Mouse (Mus musculus) layer of hippocampus, postnatal 25 days (tissue): Measurements from ENCODE around the gene Stag3. TPM values are rescaled to one million over a fixed set of nuclear protein-coding genes. Genes with fewer than 3 reads are reported as not detected.

Experiments
- total RNA-seq, 2 experiments: library from RNA; stranded (reverse); gene quantifications; 2 replicates each; pipeline ENCODE4 v1.2.3; 2021

Stag3 gene
- total RNA-seq, 2 experiments from 2014 or later = 1.3 to 1.4 TPM

Other genes starting within 250 kb of the Stag3 start
- gene Smok3c, start 227.0 kb upstream of the Stag3 start, total RNA-seq = not detected
- 10 to 100 TPM; 40.4 to 43.3 TPM for gene Zkscan1, start 195.2 kb upstream of the Stag3 start, total RNA-seq
- 10 to 100 TPM; 14.1 to 16.7 TPM for gene Zscan21, start 163.3 kb upstream of the Stag3 start, total RNA-seq
- 10 to 100 TPM; 12.8 to 15.3 TPM for gene Zfp113, start 124.5 kb upstream of the Stag3 start, total RNA-seq
- 100 to 1,000 TPM; 136 to 143 TPM for gene Cops6, start 119.2 kb upstream of the Stag3 start, total RNA-seq
- 10 to 100 TPM; 22.8 to 26.7 TPM for gene Ap4m1, start 108.2 kb upstream of the Stag3 start, total RNA-seq
- 10 to 100 TPM; 18.3 to 19.3 TPM for gene Mcm7, start 107.8 kb upstream of the Stag3 start, total RNA-seq
- gene Taf6, start 92.8 kb upstream of the Stag3 start, total RNA-seq = 10 to 100 TPM; 40.5 to 42.7 TPM
- 10 to 100 TPM; 15.7 to 16.1 TPM for gene Cnpy4, start 92.8 kb upstream of the Stag3 start, total RNA-seq
- 10 to 100 TPM in 1 of 2 experiments, 1 to 10 TPM in 1; 9.1 to 10.1 TPM for gene Mblac1, start 85.9 kb upstream of the Stag3 start, total RNA-seq
- not detected for gene Nxpe5, start 54.3 kb upstream of the Stag3 start, total RNA-seq
- gene Lamtor4, start 24.8 kb upstream of the Stag3 start, total RNA-seq = 10 to 100 TPM; 55.9 to 58.9 TPM
- 10 to 100 TPM; 69.3 to 75.7 TPM for gene BC037034, start 16.2 kb upstream of the Stag3 start, total RNA-seq
- 1 to 10 TPM; 2.3 to 3.1 TPM for gene Gal3st4, start 7.4 kb upstream of the Stag3 start, total RNA-seq
- not detected for gene Gm43720, start 282 bp upstream of the Stag3 start, total RNA-seq
- gene Gpc2, start 235 bp upstream of the Stag3 start, total RNA-seq = 1 to 10 TPM; 3.3 to 4.8 TPM
- not detected for gene Pvrig, start 61.7 kb downstream of the Stag3 start, total RNA-seq
- 10 to 100 TPM; 24.9 to 26.3 TPM for gene Zfp157, start 161.2 kb downstream of the Stag3 start, total RNA-seq